In genomic region chr4:86672450-86672849, GRCm38 (mm10) we compare ENCODE assay signal across 22 mouse cellular contexts. TPM values are rescaled to one million over a fixed set of nuclear protein-coding genes. Genes with fewer than 3 reads are reported as not detected.
DNase-seq lines count a peak whose midpoint lies in the region; ATAC-seq lines count a peak whose summit lies in the region.
"Had no signal": no experiment of that assay in that cellular context is flagged by ENCODE, and none has a peak within 500 bp of the region (broad histone marks: within the 10 kb centered on the region; RNA-seq: fewer than 3 reads in every experiment).

No protein-coding gene starts in this region.

- ATAC-seq in heart, embryonic 12.5 days (ENCODE audit: insufficient number of reproducible peaks, low FRiP score) = no peak
- no peak for ATAC-seq in liver, embryonic 13.5 days (ENCODE audit: low read depth)
- ATAC-seq: midbrain, embryonic 16.5 days had no signal

- no peak overlapping the region for H3K4me3 ChIP-seq in heart, embryonic 10.5 days
- H3K4me3 ChIP-seq in heart, embryonic 12.5 days = no peak overlapping the region
- no peak overlapping the region for H3K4me3 ChIP-seq in liver, embryonic 13.5 days (replicated peaks)
- no peak overlapping the region for H3K4me3 ChIP-seq in embryonic facial prominence, embryonic 10.5 days
- H3K4me3 ChIP-seq: forebrain, embryonic 12.5 days; heart, embryonic 13.5 days; hindbrain, embryonic 15.5 days; limb, embryonic 10.5 days had no signal

- DNase-seq in heart, embryonic 10.5 days (ENCODE audit: low spot score) = no peak
- DNase-seq in c-Kit-positive CD71-positive TER-119-positive erythroid progenitor cells, embryonic 14.5 days (ENCODE audit: low spot score) = peak; percentile 26
- peak; percentile 22 for DNase-seq in liver, embryonic 13.5 days
- DNase-seq in yolk sac, embryonic 10.5 days (ENCODE audit: low spot score) = peak; percentile 46
- DNase-seq in embryonic facial prominence, embryonic 10.5 days (ENCODE audit: low spot score) = no peak
- no peak for DNase-seq in neural tube, embryonic 10.5 days (ENCODE audit: extremely low spot score, low spot score)
- no peak for DNase-seq in layer of hippocampus, adult 11-12 months (ENCODE audit: low spot score)
- DNase-seq: adrenal gland, postnatal 25 days; cerebellum, adult 2 months; cerebellum, postnatal 36 days; kidney, adult 18-20 months; layer of hippocampus, adult 9-11 months; retina, postnatal 1 day; right cerebral cortex, postnatal 4 days had no signal

- no peaks in the 10 kb centered on the region for H3K27me3 ChIP-seq in heart, embryonic 10.5 days (ENCODE audit: insufficient read depth, poor library complexity, severe bottlenecking)
- no peaks in the 10 kb centered on the region for H3K27me3 ChIP-seq in heart, embryonic 12.5 days (replicated peaks)
- H3K27me3 ChIP-seq in liver, embryonic 13.5 days = no peaks in the 10 kb centered on the region
- H3K27me3 ChIP-seq in embryonic facial prominence, embryonic 10.5 days (replicated peaks; ENCODE audit: low read depth, poor library complexity, severe bottlenecking) = no peaks in the 10 kb centered on the region
- H3K27me3 ChIP-seq: forebrain, embryonic 12.5 days; heart, embryonic 13.5 days; hindbrain, embryonic 15.5 days had no signal

- H3K36me3 ChIP-seq in heart, embryonic 10.5 days = peaks cover 9% of the 10 kb centered on the region
- H3K36me3 ChIP-seq in heart, embryonic 12.5 days = peaks cover 7% of the 10 kb centered on the region
- peaks cover 11% of the 10 kb centered on the region for H3K36me3 ChIP-seq in liver, embryonic 13.5 days
- H3K36me3 ChIP-seq in embryonic facial prominence, embryonic 10.5 days (replicated peaks) = peaks cover 9% of the 10 kb centered on the region
- H3K36me3 ChIP-seq: forebrain, embryonic 12.5 days had no signal

- no peak overlapping the region for H3K9ac ChIP-seq in heart, embryonic 12.5 days
- peak overlapping the region; percentile 44 for H3K9ac ChIP-seq in liver, embryonic 13.5 days
- H3K9ac ChIP-seq: forebrain, embryonic 12.5 days; heart, embryonic 13.5 days; hindbrain, embryonic 15.5 days; lung, embryonic 14.5 days had no signal

- peaks cover 37% of the 10 kb centered on the region for H3K4me1 ChIP-seq in heart, embryonic 10.5 days
- peaks cover 28% of the 10 kb centered on the region for H3K4me1 ChIP-seq in heart, embryonic 12.5 days (replicated peaks)
- peaks cover 77% of the 10 kb centered on the region for H3K4me1 ChIP-seq in liver, embryonic 13.5 days (replicated peaks)
- H3K4me1 ChIP-seq in embryonic facial prominence, embryonic 10.5 days = peaks cover 34% of the 10 kb centered on the region

- peak overlapping the region; percentile 36 for H3K27ac ChIP-seq in heart, embryonic 10.5 days
- H3K27ac ChIP-seq in heart, embryonic 12.5 days (ENCODE audit: poor library complexity, severe bottlenecking) = no peak overlapping the region
- H3K27ac ChIP-seq in liver, embryonic 13.5 days = peak overlapping the region; percentile 95
- no peak overlapping the region for H3K27ac ChIP-seq in embryonic facial prominence, embryonic 10.5 days (replicated peaks)
- H3K27ac ChIP-seq: forebrain, embryonic 12.5 days; heart, embryonic 13.5 days; hindbrain, embryonic 15.5 days; limb, embryonic 10.5 days; stomach, postnatal 0 days had no signal

- H3K4me2 ChIP-seq in heart, embryonic 12.5 days = no peak overlapping the region
- H3K4me2 ChIP-seq in liver, embryonic 13.5 days = peak overlapping the region; percentile 25
- H3K4me2 ChIP-seq: forebrain, embryonic 12.5 days; heart, embryonic 13.5 days; hindbrain, embryonic 15.5 days; lung, embryonic 14.5 days had no signal

- WGBS in heart, embryonic 10.5 days = 69% methylated on average over 7 of the region's 7 CpGs
- whole genome bisulfite sequencing in heart, embryonic 12.5 days = 68% methylated on average over 7 of the region's 7 CpGs
- WGBS in liver, embryonic 13.5 days (ENCODE audit: insufficient replicate concordance) = 38% methylated on average over 7 of the region's 7 CpGs
- WGBS in embryonic facial prominence, embryonic 10.5 days = 67% methylated on average over 7 of the region's 7 CpGs

- H3K9me3 ChIP-seq in heart, embryonic 10.5 days = no peaks in the 10 kb centered on the region
- no peaks in the 10 kb centered on the region for H3K9me3 ChIP-seq in heart, embryonic 12.5 days (replicated peaks)
- H3K9me3 ChIP-seq in liver, embryonic 13.5 days (replicated peaks) = no peaks in the 10 kb centered on the region
- H3K9me3 ChIP-seq in embryonic facial prominence, embryonic 10.5 days = no peaks in the 10 kb centered on the region
- H3K9me3 ChIP-seq: forebrain, embryonic 12.5 days; heart, embryonic 13.5 days; hindbrain, embryonic 15.5 days; limb, embryonic 10.5 days had no signal

RNA-seq across cellular contexts. Expression of gene Plin2, which starts 2.6 kb away (rescaled TPM):
- 74.0 and 90.7 TPM in 2 replicates for polyA plus RNA-seq in heart, embryonic 10.5 days (2016; fragmentation: Nextera tagmentation; extraction: Ambion mirVana)
- polyA plus RNA-seq in heart, embryonic 12.5 days (2016; fragmentation: Nextera tagmentation; extraction: Ambion mirVana) = 54.1 and 59.3 TPM in 2 replicates
- polyA plus RNA-seq in liver, embryonic 13.5 days (2015; fragmentation: Nextera tagmentation; extraction: Ambion mirVana) = 144 and 148 TPM in 2 replicates
- 70.4 and 75.4 TPM in 2 replicates for polyA plus RNA-seq in embryonic facial prominence, embryonic 10.5 days (2016; fragmentation: Nextera tagmentation; extraction: Ambion mirVana)

Comparison
In these comparisons a context has a peak if more than half of its experiments do, and no peak if none do; other contexts are left out.
1. H3K27ac ChIP-seq: peak in heart, embryonic 10.5 days (single experiment) and liver, embryonic 13.5 days (single experiment); none in heart, embryonic 12.5 days (single experiment) and embryonic facial prominence, embryonic 10.5 days (single experiment).
2. DNase-seq: peak in c-Kit-positive CD71-positive TER-119-positive erythroid progenitor cells, embryonic 14.5 days (single experiment), liver, embryonic 13.5 days (single experiment) and yolk sac, embryonic 10.5 days (single experiment); none in heart, embryonic 10.5 days (single experiment), embryonic facial prominence, embryonic 10.5 days (single experiment), neural tube, embryonic 10.5 days (single experiment) and layer of hippocampus, adult 11-12 months (single experiment).